Mouse (Mus musculus): ENCODE results near the gene Ppm1g. TPM values are rescaled to one million over a fixed set of nuclear protein-coding genes. Genes with fewer than 3 reads are reported as not detected.

Gene Ppm1g
- polyA plus RNA-seq, 1 experiment: 429 TPM

GRCm38 (mm10) chr5:31196207-31196606, 24.3 kb downstream of the Ppm1g start:
- no peak overlapping the region for H3K27ac ChIP-seq (ENCODE audit: control insufficient read depth, insufficient read depth, low read depth, low read length)
- no peaks in the 10 kb centered on the region; the same call in none of the 2 replicates for H3K36me3 ChIP-seq (ENCODE audit: control insufficient read depth, insufficient read depth, low read length)
- no peak overlapping the region for H3K4me3 ChIP-seq (ENCODE audit: control insufficient read depth, low read depth, low read length)
- TF ChIP-seq POLR2A (IDR thresholded peaks at IDR 0.05; ENCODE audit: control insufficient read depth, low read depth, low read length): no peak
- no peak for TF ChIP-seq CTCF (IDR thresholded peaks at IDR 0.05; ENCODE audit: control insufficient read depth, insufficient read depth, insufficient replicate concordance, low read depth, low read length)
- no peaks in the 10 kb centered on the region for H3K27me3 ChIP-seq (ENCODE audit: control insufficient read depth, insufficient read depth, low read length)
- H3K4me1 ChIP-seq (ENCODE audit: control insufficient read depth, insufficient read depth, low read length): peaks cover 6% of the 10 kb centered on the region

- TF ChIP-seq CTCF (IDR thresholded peaks at IDR 0.05; ENCODE audit: control insufficient read depth, insufficient read depth, insufficient replicate concordance, low read depth, low read length) (no peak), POLR2A (IDR thresholded peaks at IDR 0.05; ENCODE audit: control insufficient read depth, low read depth, low read length) (no peak)
- Histone ChIP-seq H3K27me3 (ENCODE audit: control insufficient read depth, insufficient read depth, low read length) (no peaks in the 10 kb centered on the region), H3K4me3 (ENCODE audit: control insufficient read depth, low read depth, low read length) (no peak overlapping the region), H3K4me1 (ENCODE audit: control insufficient read depth, insufficient read depth, low read length) (peaks cover 6% of the 10 kb centered on the region), H3K36me3 (ENCODE audit: control insufficient read depth, insufficient read depth, low read length) (no peaks in the 10 kb centered on the region; the same call in none of the 2 replicates), H3K27ac (ENCODE audit: control insufficient read depth, insufficient read depth, low read depth, low read length) (no peak overlapping the region)
Measured at GRCm38 (mm10) chr5:31195671-31196070, 24.8 kb downstream of the Ppm1g start.

GRCm38 (mm10) chr5:31194486-31195485, 25.7 kb downstream of the Ppm1g start:
- no peak for TF ChIP-seq CTCF (IDR thresholded peaks at IDR 0.05; ENCODE audit: control insufficient read depth, insufficient read depth, insufficient replicate concordance, low read depth, low read length)
- TF ChIP-seq POLR2A (IDR thresholded peaks at IDR 0.05; ENCODE audit: control insufficient read depth, low read depth, low read length): no peak
- H3K27ac ChIP-seq (ENCODE audit: control insufficient read depth, insufficient read depth, low read depth, low read length): no peak overlapping the region
- no peaks in the 10 kb centered on the region; the same call in none of the 2 replicates for H3K36me3 ChIP-seq (ENCODE audit: control insufficient read depth, insufficient read depth, low read length)
- H3K4me1 ChIP-seq (ENCODE audit: control insufficient read depth, insufficient read depth, low read length): peaks cover 6% of the 10 kb centered on the region
- no peaks in the 10 kb centered on the region for H3K27me3 ChIP-seq (ENCODE audit: control insufficient read depth, insufficient read depth, low read length)
- H3K4me3 ChIP-seq (ENCODE audit: control insufficient read depth, low read depth, low read length): no peak overlapping the region

GRCm38 (mm10) chr5:31193631-31194281, 26.7 kb downstream of the Ppm1g start:
- no peaks in the 10 kb centered on the region for H3K27me3 ChIP-seq (ENCODE audit: control insufficient read depth, insufficient read depth, low read length)
- H3K36me3 ChIP-seq (ENCODE audit: control insufficient read depth, insufficient read depth, low read length): no peaks in the 10 kb centered on the region; the same call in none of the 2 replicates
- TF ChIP-seq POLR2A (IDR thresholded peaks at IDR 0.05; ENCODE audit: control insufficient read depth, low read depth, low read length) (no peak), CTCF (IDR thresholded peaks at IDR 0.05; ENCODE audit: control insufficient read depth, insufficient read depth, insufficient replicate concordance, low read depth, low read length) (no peak)
- H3K27ac ChIP-seq (ENCODE audit: control insufficient read depth, insufficient read depth, low read depth, low read length): peak overlapping the region; percentile 77
- H3K4me1 ChIP-seq (ENCODE audit: control insufficient read depth, insufficient read depth, low read length): peaks cover 6% of the 10 kb centered on the region
- peak overlapping the region; percentile 93 for H3K4me3 ChIP-seq (ENCODE audit: control insufficient read depth, low read depth, low read length)

- Histone ChIP-seq H3K4me3 (ENCODE audit: control insufficient read depth, low read depth, low read length) (peak within 1 kb of the TSS; percentile 93), H3K4me1 (ENCODE audit: control insufficient read depth, insufficient read depth, low read length) (peaks cover 6% of the 10 kb centered on the region), H3K36me3 (ENCODE audit: control insufficient read depth, insufficient read depth, low read length) (no peaks in the 10 kb centered on the region; the same call in none of the 2 replicates), H3K27ac (ENCODE audit: control insufficient read depth, insufficient read depth, low read depth, low read length) (peak within 1 kb of the TSS; percentile 77), H3K27me3 (ENCODE audit: control insufficient read depth, insufficient read depth, low read length) (no peaks in the 10 kb centered on the region)
- TF ChIP-seq POLR2A (IDR thresholded peaks at IDR 0.05; ENCODE audit: control insufficient read depth, low read depth, low read length) (peak; percentile 83), CTCF (IDR thresholded peaks at IDR 0.05; ENCODE audit: control insufficient read depth, insufficient read depth, insufficient replicate concordance, low read depth, low read length) (0 out of 2 replicates have a peak, but pooled peaks have one; percentile 13)
Measured at GRCm38 (mm10) chr5:31192939-31193630, 27.4 kb downstream of the Ppm1g start, which contains the start of the genes Snx17 and Eif2b4. Gene Snx17, plus strand, starts transcription at chr5:31193227. Gene Eif2b4, minus strand, starts transcription at chr5:31193430.

GRCm38 (mm10) chr5:31192045-31192938, 28.2 kb downstream of the Ppm1g start:
- Histone ChIP-seq H3K27ac (ENCODE audit: control insufficient read depth, insufficient read depth, low read depth, low read length) (peak overlapping the region; percentile 67), H3K36me3 (ENCODE audit: control insufficient read depth, insufficient read depth, low read length) (no peaks in the 10 kb centered on the region; the same call in none of the 2 replicates), H3K27me3 (ENCODE audit: control insufficient read depth, insufficient read depth, low read length) (no peaks in the 10 kb centered on the region), H3K4me1 (ENCODE audit: control insufficient read depth, insufficient read depth, low read length) (peaks cover 6% of the 10 kb centered on the region), H3K4me3 (ENCODE audit: control insufficient read depth, low read depth, low read length) (peak overlapping the region; percentile 93)
- TF ChIP-seq CTCF (IDR thresholded peaks at IDR 0.05; ENCODE audit: control insufficient read depth, insufficient read depth, insufficient replicate concordance, low read depth, low read length) (no peak), POLR2A (IDR thresholded peaks at IDR 0.05; ENCODE audit: control insufficient read depth, low read depth, low read length) (no peak)
